Mouse (Mus musculus) intestine, embryonic 16.5 days (tissue): ENCODE measurements around the gene Spag8. TPM values are rescaled to one million over a fixed set of nuclear protein-coding genes. Genes with fewer than 3 reads are reported as not detected.
A peak's percentile ranks its signal among the peaks of the same experiment; 100 is the strongest.

Source experiments
- ATAC-seq: fragments of 200-750 bp; cut with Nextera tagmentation; 2 replicates; pipeline ENCODE4 v1.8.0; 2017; ENCODE audit warnings: moderate TSS enrichment, moderate library complexity
- H3K27ac ChIP-seq: fragments of 300-500 bp; sonication (generic); 2 replicates; pipeline ENCODE4 v1.5.1; 2014; ENCODE audit warnings: mild to moderate bottlenecking, low read length
- H3K27me3 ChIP-seq: fragments of 300-500 bp; sonication (generic); replicated peaks from 2 replicates; pipeline ENCODE4 v1.6.1; 2014; ENCODE audit warnings: low read length, control low read depth, mixed read lengths; ENCODE audit not compliant: control insufficient read depth, insufficient read depth
- H3K36me3 ChIP-seq: fragments of 300-500 bp; sonication (generic); 2 replicates; pipeline ENCODE4 v1.6.1; 2014; ENCODE audit warnings: low read length, control low read depth; ENCODE audit not compliant: control insufficient read depth, insufficient read depth
- H3K4me1 ChIP-seq: fragments of 300-500 bp; sonication (generic); 2 replicates; pipeline ENCODE4 v1.6.1; 2014; ENCODE audit warnings: low read length, control low read depth, mixed read lengths; ENCODE audit not compliant: control insufficient read depth, insufficient read depth
- H3K4me2 ChIP-seq: fragments of 300-500 bp; sonication (generic); 2 replicates; pipeline ENCODE4 v1.6.1; 2014; ENCODE audit warnings: low read depth, low read length, control low read depth
- H3K4me3 ChIP-seq: fragments of 300-500 bp; sonication (generic); 2 replicates; pipeline ENCODE4 v1.5.1; 2014; ENCODE audit warnings: mild to moderate bottlenecking, low read length
- H3K9ac ChIP-seq: fragments of 300-500 bp; sonication (generic); 2 replicates; pipeline ENCODE4 v1.6.1; 2014; ENCODE audit warnings: low read depth, low read length
- H3K9me3 ChIP-seq: fragments of 300-500 bp; sonication (generic); 2 replicates; pipeline ENCODE4 v1.6.1; 2016; ENCODE audit warnings: low read length, control low read depth; ENCODE audit not compliant: control insufficient read depth
- WGBS: fragments of 180-500 bp; shearing (Covaris S2); extraction: QIAGEN DNeasy Blood & Tissue Kit; methylation state at CpG from one replicate; pipeline ENCODE4 v1.1.7; 2014; 5-methylcytosine and 5-hydroxymethylcytosine counted together
- polyA plus RNA-seq: library from polyadenylated mRNA; unstranded; fragments of >200 nt; fragmentation: Nextera tagmentation; extraction: Ambion mirVana; gene quantifications from 2 replicates; pipeline ENCODE4 v1.2.1, GENCODE M21; 2015

The Spag8 gene
- polyA plus RNA-seq, 1 experiment from 2014 or later, result 1.3 TPM

DNA sequence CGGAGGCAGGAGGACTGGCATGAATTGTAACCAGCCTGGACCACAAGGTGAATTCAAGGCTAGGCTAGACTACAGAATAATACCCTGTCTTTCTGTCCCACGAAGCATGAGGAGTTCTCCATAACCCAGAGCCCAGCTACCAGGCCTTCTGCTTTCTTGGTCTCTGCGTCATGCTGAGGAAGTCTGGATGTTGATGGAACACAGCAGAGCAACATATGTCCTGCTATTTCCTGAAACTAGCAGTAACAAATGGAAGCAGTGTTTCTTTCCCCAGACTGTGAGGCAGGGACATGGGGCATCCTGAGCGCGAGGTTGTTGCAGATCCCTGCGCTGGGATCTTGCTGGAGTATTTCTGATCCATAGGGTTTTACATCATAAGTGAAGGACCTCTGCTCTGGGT lies 25.1 kb upstream of the Spag8 start:
- no peak overlapping the region for H3K4me2 ChIP-seq
- no peaks in the 10 kb centered on the region for H3K27me3 ChIP-seq
- WGBS, result 86% methylated on average over 6 of the region's 6 CpGs
- no peak overlapping the region for H3K27ac ChIP-seq
- H3K4me3 ChIP-seq, result no peak overlapping the region
- no peaks in the 10 kb centered on the region for H3K36me3 ChIP-seq
- ATAC-seq, result no peak
- H3K9me3 ChIP-seq, result no peaks in the 10 kb centered on the region
- H3K4me1 ChIP-seq, result no peaks in the 10 kb centered on the region; the same call in 1 of the 2 replicates
- H3K9ac ChIP-seq, result no peak overlapping the region

DNA sequence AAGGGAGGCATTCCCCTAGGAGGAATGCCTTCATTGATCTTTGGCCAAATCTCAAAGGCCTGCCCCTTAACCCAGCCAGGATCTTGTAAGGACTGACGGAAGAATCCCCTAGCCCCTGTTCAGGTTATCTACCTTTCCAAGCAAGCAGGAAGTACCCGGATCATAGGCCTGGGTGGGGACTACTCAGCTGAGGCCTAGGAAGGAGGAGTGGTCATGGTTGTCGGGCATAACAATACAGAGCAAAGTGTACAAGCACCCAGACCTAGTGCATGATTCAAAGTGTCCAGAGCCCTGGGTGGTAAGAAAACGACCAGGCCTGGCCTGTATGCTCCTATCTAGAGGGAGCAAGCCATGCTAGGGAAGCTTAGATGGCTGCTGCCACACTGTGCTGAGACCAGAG lies 22.2 kb upstream of the Spag8 start:
- Histone ChIP-seq H3K9ac (no peak overlapping the region), H3K4me3 (no peak overlapping the region), H3K27me3 (no peaks in the 10 kb centered on the region), H3K4me1 (no peaks in the 10 kb centered on the region; the same call in 1 of the 2 replicates), H3K4me2 (no peak overlapping the region), H3K36me3 (no peaks in the 10 kb centered on the region), H3K27ac (no peak overlapping the region), H3K9me3 (no peaks in the 10 kb centered on the region)
- WGBS, result 65% methylated on average over 4 of the region's 4 CpGs
- ATAC-seq, result peak; percentile 63

DNA sequence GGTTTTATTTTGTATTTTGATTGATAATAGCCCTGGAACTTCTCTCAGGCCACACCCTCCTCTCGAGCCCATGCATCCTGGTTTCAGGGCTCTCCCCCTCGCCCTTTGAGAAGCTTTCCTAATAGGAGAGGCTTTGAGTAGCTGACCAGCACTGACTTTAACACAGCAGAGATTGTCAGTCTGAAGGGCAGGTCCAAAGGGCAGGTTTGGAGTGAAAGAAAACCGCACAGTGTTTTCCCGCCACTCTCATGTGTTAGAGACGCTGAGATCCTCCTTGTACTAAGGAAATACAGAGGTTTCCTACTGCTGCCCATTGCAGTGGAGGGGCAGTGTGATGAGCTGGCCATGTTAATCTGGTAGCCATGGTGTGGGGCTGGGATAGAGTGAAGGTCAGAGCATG lies 21.6 kb upstream of the Spag8 start:
- Histone ChIP-seq H3K27me3 (no peaks in the 10 kb centered on the region), H3K36me3 (no peaks in the 10 kb centered on the region), H3K4me3 (no peak overlapping the region), H3K9me3 (no peaks in the 10 kb centered on the region), H3K9ac (no peak overlapping the region), H3K4me2 (no peak overlapping the region), H3K4me1 (peaks cover 2% of the 10 kb centered on the region), H3K27ac (no peak overlapping the region)
- ATAC-seq, result peak; percentile 41; the same call in 1 of the 2 replicates
- WGBS, result 60% methylated on average over 5 of the region's 5 CpGs

DNA sequence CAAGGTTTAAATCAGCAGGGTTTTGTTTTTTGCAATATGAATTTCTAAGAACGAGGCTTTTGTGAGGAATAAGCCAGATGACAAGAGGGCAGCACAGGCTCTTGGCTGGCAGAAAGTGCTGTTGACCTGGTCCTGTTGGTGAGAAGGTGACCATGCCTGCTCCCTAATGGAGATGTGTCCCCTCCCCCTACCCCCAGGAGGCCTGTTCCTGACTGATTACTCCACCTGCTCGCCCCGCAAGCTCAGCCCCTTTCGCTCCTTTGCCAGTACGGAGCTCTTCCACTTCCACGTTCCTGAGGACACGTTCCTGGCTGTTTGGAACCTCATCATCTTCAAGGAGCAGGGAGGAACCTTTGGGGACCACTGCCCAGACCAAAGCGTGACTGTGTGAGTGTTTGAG lies 20.3 kb upstream of the Spag8 start:
- no peak for ATAC-seq
- Histone ChIP-seq H3K4me2 (no peak overlapping the region), H3K27me3 (no peaks in the 10 kb centered on the region), H3K27ac (no peak overlapping the region), H3K36me3 (no peaks in the 10 kb centered on the region), H3K9me3 (no peaks in the 10 kb centered on the region), H3K9ac (no peak overlapping the region), H3K4me3 (no peak overlapping the region), H3K4me1 (peaks cover 5% of the 10 kb centered on the region)
- 74% methylated on average over 8 of the region's 8 CpGs for WGBS

DNA sequence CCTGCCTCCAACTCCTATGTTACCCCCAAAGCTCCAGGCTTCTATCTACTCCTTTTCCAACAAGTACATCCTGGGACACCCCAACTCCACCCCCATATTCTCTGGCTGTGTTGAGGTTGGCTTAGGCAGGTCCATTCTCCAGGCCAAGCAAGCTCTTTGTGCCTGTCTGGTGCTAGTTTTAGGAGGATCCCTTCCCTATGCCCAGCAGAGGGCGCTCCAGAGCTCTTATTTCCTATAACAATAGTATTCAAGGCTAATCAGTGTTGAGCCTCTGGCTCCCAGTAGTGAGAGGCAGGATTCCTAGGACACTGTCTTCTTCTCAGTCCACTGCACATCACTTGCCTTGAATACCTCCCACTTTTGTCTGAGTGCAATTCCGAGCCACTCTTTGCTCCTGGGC lies 18.7 kb upstream of the Spag8 start:
- H3K4me1 ChIP-seq, result peaks cover 5% of the 10 kb centered on the region
- no peak overlapping the region for H3K27ac ChIP-seq
- 0 out of 2 replicates have a peak overlapping the region, but pooled peaks have one; percentile 11 for H3K9ac ChIP-seq
- no peaks in the 10 kb centered on the region for H3K27me3 ChIP-seq
- WGBS, result 9% methylated on average over 2 of the region's 2 CpGs
- H3K9me3 ChIP-seq, result no peaks in the 10 kb centered on the region
- no peaks in the 10 kb centered on the region for H3K36me3 ChIP-seq
- H3K4me2 ChIP-seq, result no peak overlapping the region
- H3K4me3 ChIP-seq, result no peak overlapping the region
- ATAC-seq, result no peak

DNA sequence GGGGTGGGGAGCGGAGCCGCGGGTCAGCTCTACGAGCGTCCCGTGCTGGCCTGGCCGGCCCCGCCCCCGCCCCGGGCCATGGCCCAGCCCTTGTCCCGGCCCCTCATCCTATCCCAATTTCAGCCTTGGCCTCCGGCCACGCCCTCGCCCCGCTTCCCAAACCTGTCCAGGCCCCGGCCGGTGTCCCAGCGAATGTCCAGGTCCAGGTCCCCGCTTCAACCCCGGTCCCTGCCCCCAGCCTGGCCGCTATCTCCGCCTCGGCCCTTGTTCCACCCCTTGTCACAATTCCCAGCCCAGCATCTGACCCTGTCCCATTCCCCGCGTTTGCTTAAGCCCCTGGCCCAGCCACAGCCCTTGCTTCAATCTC lies 16.0 kb upstream of the Spag8 start:
- peak; percentile 83 for ATAC-seq
- Histone ChIP-seq H3K36me3 (no peaks in the 10 kb centered on the region), H3K4me1 (peaks cover 5% of the 10 kb centered on the region), H3K4me3 (peak overlapping the region; percentile 83), H3K9ac (peak overlapping the region; percentile 90), H3K9me3 (no peaks in the 10 kb centered on the region), H3K4me2 (peak overlapping the region; percentile 85), H3K27me3 (peaks cover 5% of the 10 kb centered on the region; the same call in 1 of the 2 replicates), H3K27ac (peak overlapping the region; percentile 49; the same call in 1 of the 2 replicates)
- WGBS, result 0% methylated on average over 21 of the region's 25 CpGs

DNA sequence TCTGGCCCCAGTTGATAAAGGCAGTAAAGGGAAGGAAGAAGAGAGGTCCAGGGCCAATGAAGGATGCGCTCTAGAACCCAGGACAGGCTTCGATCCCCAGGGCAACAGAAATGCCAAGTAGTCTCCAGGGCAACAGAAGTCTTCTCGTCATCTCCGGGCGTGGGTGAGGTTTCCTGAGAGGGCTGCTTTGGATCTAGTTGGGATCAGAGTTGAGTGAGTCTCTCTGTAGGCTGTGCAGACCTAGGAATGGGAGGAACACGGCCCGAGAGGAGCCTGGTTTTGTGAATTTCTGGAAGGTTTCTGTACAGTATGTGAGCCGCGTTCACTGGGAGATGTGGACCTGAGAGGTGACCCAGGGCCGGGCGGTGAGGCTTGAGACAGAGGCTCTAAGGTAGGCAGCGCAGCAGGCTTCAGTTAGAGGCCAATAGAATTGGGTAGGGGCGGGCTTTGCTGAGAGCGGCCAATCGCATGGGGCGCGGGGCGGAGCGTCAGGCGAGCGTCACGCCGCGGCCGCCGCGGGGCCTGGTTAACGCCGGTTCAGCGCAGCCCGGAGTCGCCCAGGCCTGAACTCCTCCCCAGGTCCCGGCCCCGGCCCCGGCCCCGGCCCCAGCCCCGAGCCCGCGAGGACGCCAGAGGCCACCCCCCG lies 15.5 kb upstream of the Spag8 start, which contains the start of the genes Tmem8b and Fam221b:
Gene Tmem8b (plus strand): TSS at position 190 of the 646 bp plus-strand sequence.
Gene Fam221b (minus strand): TSS at position 364 of the 646 bp plus-strand sequence.
- WGBS, result 1% methylated on average over 33 of the region's 41 CpGs
- H3K9me3 ChIP-seq, result no peaks in the 10 kb centered on the region
- peak within 1 kb of the TSS; percentile 90 for H3K9ac ChIP-seq
- H3K4me1 ChIP-seq, result peaks cover 5% of the 10 kb centered on the region
- H3K27me3 ChIP-seq, result peaks cover 5% of the 10 kb centered on the region; the same call in 1 of the 2 replicates
- no peaks in the 10 kb centered on the region for H3K36me3 ChIP-seq
- peak; percentile 97 for ATAC-seq
- peak within 1 kb of the TSS; percentile 85 for H3K4me2 ChIP-seq
- H3K27ac ChIP-seq, result peak within 1 kb of the TSS; percentile 49; the same call in 1 of the 2 replicates
- peak within 1 kb of the TSS; percentile 83 for H3K4me3 ChIP-seq

DNA sequence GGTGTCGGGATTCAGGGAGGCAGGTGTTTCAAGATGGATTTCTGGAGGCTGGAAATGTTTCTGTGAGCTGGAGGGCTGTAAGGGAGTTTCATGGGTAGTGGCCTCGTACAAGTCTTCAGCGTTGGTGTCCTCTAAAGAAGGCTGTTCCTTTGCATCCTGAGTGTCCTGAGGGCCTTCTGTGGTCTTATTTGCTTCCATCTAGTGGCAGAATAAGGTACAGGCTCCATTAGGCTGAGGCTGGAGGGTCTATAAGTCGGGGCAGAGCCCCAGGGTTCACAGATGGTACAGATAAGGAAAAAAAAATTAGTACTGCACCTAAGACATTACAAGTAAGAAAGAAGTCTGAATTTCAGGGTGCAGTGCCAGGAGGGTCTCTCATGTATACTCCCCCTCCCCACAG lies 13.0 kb upstream of the Spag8 start:
- 18% methylated on average over 4 of the region's 4 CpGs for WGBS
- Histone ChIP-seq H3K36me3 (no peaks in the 10 kb centered on the region), H3K9ac (no peak overlapping the region), H3K4me1 (peaks cover 5% of the 10 kb centered on the region), H3K9me3 (no peaks in the 10 kb centered on the region), H3K27me3 (peaks cover 8% of the 10 kb centered on the region), H3K27ac (no peak overlapping the region), H3K4me2 (no peak overlapping the region), H3K4me3 (no peak overlapping the region)
- no peak for ATAC-seq

DNA sequence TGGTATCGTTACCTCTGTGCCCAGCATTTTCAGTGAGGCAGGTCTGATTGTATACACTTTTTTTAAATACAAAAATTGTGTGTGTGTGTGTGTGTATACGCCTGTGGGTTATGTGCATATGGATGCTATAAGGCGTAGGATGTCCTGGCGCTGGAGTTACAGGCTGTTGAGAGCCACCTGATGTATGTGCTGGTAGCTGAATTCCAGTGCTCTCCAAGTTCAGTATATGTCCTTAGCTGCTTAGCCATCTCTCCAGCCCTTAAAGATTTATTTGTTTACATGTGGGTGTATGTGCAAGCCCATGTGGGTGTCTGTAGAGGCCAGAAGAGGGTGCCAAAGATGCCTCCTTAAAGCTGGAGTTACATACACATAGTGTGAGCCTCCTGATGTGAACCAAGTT lies 3.8 kb upstream of the Spag8 start:
- Histone ChIP-seq H3K9ac (no peak overlapping the region), H3K4me2 (peak overlapping the region; percentile 31), H3K27ac (no peak overlapping the region), H3K27me3 (no peaks in the 10 kb centered on the region), H3K36me3 (no peaks in the 10 kb centered on the region), H3K4me1 (peaks cover 8% of the 10 kb centered on the region), H3K9me3 (no peaks in the 10 kb centered on the region), H3K4me3 (peak overlapping the region; percentile 94; the same call in 1 of the 2 replicates)
- 59% methylated on average over 4 of the region's 4 CpGs for WGBS
- ATAC-seq, result no peak
